Mouse (Mus musculus): ENCODE results near the gene Prdm2. TPM values are rescaled to one million over a fixed set of nuclear protein-coding genes. Genes with fewer than 3 reads are reported as not detected.

The Prdm2 gene
- total RNA-seq, 1 experiment: 11.0 TPM

DNA sequence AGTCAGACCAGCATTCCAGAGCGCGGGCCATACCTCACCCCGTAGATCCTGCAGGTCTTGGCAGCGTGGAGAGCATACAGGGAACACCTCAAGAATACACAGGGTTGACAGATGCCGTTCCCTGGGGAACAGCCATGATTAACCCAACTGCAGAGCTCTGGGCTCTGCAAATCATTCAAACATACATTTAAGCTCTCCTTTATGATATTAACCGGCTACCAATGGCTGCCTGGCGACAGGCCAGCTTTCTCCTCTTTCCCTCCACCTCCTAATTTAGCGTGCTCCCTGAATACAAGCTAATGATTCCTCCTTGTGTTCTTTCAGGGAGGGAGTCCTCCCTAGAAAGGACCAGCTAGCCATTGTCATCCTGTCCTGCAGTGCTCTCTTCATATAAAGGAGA, 141.0 kb downstream of the Prdm2 start:
- no peak for TF ChIP-seq HCFC1 (IDR thresholded peaks at IDR 0.05; ENCODE audit: borderline replicate concordance, insufficient read depth, low read length)
- no peak for TF ChIP-seq ZNF384 (IDR thresholded peaks at IDR 0.05; ENCODE audit: low read depth, low read length)
- TF ChIP-seq MAFK (IDR thresholded peaks at IDR 0.05; ENCODE audit: insufficient read depth, low read depth, low read length): no peak
- TF ChIP-seq CHD2 (IDR thresholded peaks at IDR 0.05; ENCODE audit: low read depth, low read length): no peak
- no peak for TF ChIP-seq ZC3H11A (IDR thresholded peaks at IDR 0.05; ENCODE audit: borderline replicate concordance, low read depth, low read length)
- no peak for DNase-seq (ENCODE audit: low read depth, low spot score)
- Histone ChIP-seq H3K9me3 (ENCODE audit: control insufficient read depth, insufficient read depth, low read depth, low read length) (no peaks in the 10 kb centered on the region), H3K4me3 (ENCODE audit: insufficient read depth in 1 of 2, low read depth in 1 of 2, low read length in 2 of 2, poor library complexity in 1 of 2, severe bottlenecking in 1 of 2) (no peak overlapping the region), H3K4me1 (ENCODE audit: control insufficient read depth in 2 of 2, insufficient read depth in 2 of 2, low read length in 2 of 2, poor library complexity in 1 of 2) (peaks cover 0 to 4% of the 10 kb centered on the region in 2 experiments; a peak in 1 of 4 replicates), H3K9ac (ENCODE audit: insufficient read depth, low read depth, low read length, poor library complexity, severe bottlenecking) (no peak overlapping the region), H3K36me3 (ENCODE audit: control insufficient read depth, insufficient read depth, low read length, poor library complexity, severe bottlenecking) (no peaks in the 10 kb centered on the region), H3K27ac (ENCODE audit: insufficient read depth, low read depth, low read length, poor library complexity, severe bottlenecking) (no peak overlapping the region)
- in situ Hi-C loops (cut with MboI; ENCODE audit: low sequenced_read_pairs in 2 of 2, unreplicated experiment in 2 of 2): no loop called here

DNA sequence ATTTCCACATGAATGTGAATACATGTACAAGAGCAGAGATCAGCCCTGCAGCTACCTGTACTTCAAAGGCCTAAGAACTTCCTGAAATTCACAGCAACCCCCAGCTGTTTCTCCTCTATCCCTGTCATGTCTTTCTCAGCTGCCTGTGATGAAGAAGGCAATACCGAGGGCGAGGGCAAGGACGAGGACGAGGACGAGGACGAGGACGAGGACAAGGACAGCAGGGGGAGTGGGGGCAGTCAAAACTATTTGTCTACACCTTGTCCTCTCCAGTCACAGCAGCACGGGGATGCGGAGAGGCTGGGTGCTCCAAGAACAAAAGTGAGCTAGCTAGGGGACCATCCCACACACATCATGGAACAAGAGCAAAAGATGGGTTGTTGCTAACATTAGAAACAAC, 145.8 kb downstream of the Prdm2 start:
- TF ChIP-seq CHD2 (IDR thresholded peaks at IDR 0.05; ENCODE audit: low read depth, low read length) (no peak), ZC3H11A (IDR thresholded peaks at IDR 0.05; ENCODE audit: borderline replicate concordance, low read depth, low read length) (no peak), MAFK (IDR thresholded peaks at IDR 0.05; ENCODE audit: insufficient read depth, low read depth, low read length) (no peak), HCFC1 (IDR thresholded peaks at IDR 0.05; ENCODE audit: borderline replicate concordance, insufficient read depth, low read length) (no peak), ZNF384 (IDR thresholded peaks at IDR 0.05; ENCODE audit: low read depth, low read length) (no peak)
- H3K4me3 ChIP-seq (ENCODE audit: insufficient read depth in 1 of 2, low read depth in 1 of 2, low read length in 2 of 2, poor library complexity in 1 of 2, severe bottlenecking in 1 of 2): no peak overlapping the region
- in situ Hi-C loops (cut with MboI; ENCODE audit: low sequenced_read_pairs in 2 of 2, unreplicated experiment in 2 of 2): no loop called here

DNA sequence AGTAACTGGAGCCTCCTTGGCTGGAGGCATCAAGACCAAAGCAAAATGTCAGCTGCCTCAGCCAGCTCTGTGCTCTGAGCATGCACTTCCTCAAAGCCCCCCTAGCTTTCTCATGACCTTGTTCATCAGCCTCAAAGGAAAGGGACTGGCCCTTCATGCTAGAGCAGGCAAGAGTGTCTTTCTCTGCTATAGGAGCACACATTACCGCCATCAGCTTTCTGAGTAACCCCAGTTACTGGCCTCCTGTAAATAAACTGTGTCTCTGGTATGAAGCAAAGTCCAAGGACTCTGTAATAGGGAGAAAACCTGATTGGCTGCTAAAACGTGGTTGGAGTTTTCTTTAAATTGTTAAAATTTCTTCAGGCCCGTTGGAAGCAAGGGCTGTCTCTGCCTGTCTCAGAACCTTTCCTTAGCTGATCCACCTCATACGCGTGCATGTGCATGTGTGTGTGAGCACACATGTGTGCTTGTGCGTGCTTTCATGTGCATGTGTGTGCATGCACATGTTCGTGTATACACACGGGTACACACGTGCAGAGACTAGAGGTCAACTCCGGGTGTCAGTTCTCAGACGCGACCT, 153.9 kb downstream of the Prdm2 start:
- TF ChIP-seq MAFK (IDR thresholded peaks at IDR 0.05; ENCODE audit: insufficient read depth, low read depth, low read length): no peak
- no peak for TF ChIP-seq ZC3H11A (IDR thresholded peaks at IDR 0.05; ENCODE audit: borderline replicate concordance, low read depth, low read length)
- no peak for TF ChIP-seq CHD2 (IDR thresholded peaks at IDR 0.05; ENCODE audit: low read depth, low read length)
- no peak for TF ChIP-seq ZNF384 (IDR thresholded peaks at IDR 0.05; ENCODE audit: low read depth, low read length)
- TF ChIP-seq HCFC1 (IDR thresholded peaks at IDR 0.05; ENCODE audit: borderline replicate concordance, insufficient read depth, low read length): no peak
- DNase-seq (ENCODE audit: low read depth, low spot score): no peak

More for the DNA sequence above, 145.8 kb downstream of the Prdm2 start:
- Histone ChIP-seq H3K27ac (ENCODE audit: insufficient read depth, low read depth, low read length, poor library complexity, severe bottlenecking) (no peak overlapping the region), H3K9ac (ENCODE audit: insufficient read depth, low read depth, low read length, poor library complexity, severe bottlenecking) (no peak overlapping the region), H3K9me3 (ENCODE audit: control insufficient read depth, insufficient read depth, low read depth, low read length) (no peaks in the 10 kb centered on the region), H3K36me3 (ENCODE audit: control insufficient read depth, insufficient read depth, low read length, poor library complexity, severe bottlenecking) (no peaks in the 10 kb centered on the region), H3K4me1 (ENCODE audit: control insufficient read depth in 2 of 2, insufficient read depth in 2 of 2, low read length in 2 of 2, poor library complexity in 1 of 2) (no peaks in the 10 kb centered on the region)
- no peak for DNase-seq (ENCODE audit: low read depth, low spot score)

More for the DNA sequence above, 153.9 kb downstream of the Prdm2 start:
- H3K4me3 ChIP-seq (ENCODE audit: insufficient read depth in 1 of 2, low read depth in 1 of 2, low read length in 2 of 2, poor library complexity in 1 of 2, severe bottlenecking in 1 of 2): no peak overlapping the region
- H3K27ac ChIP-seq (ENCODE audit: insufficient read depth, low read depth, low read length, poor library complexity, severe bottlenecking): no peak overlapping the region
- no peak overlapping the region for H3K9ac ChIP-seq (ENCODE audit: insufficient read depth, low read depth, low read length, poor library complexity, severe bottlenecking)
- no peaks in the 10 kb centered on the region for H3K4me1 ChIP-seq (ENCODE audit: control insufficient read depth in 2 of 2, insufficient read depth in 2 of 2, low read length in 2 of 2, poor library complexity in 1 of 2)
- in situ Hi-C loops (cut with MboI; ENCODE audit: low sequenced_read_pairs in 2 of 2, unreplicated experiment in 2 of 2): no loop called here
- no peaks in the 10 kb centered on the region for H3K9me3 ChIP-seq (ENCODE audit: control insufficient read depth, insufficient read depth, low read depth, low read length)
- no peaks in the 10 kb centered on the region for H3K36me3 ChIP-seq (ENCODE audit: control insufficient read depth, insufficient read depth, low read length, poor library complexity, severe bottlenecking)

Other genes with a start within 250 kb of the Prdm2 start
- 21.7 and 27.4 TPM in 2 replicates for gene Pdpn, start 86.6 kb upstream of the Prdm2 start, total RNA-seq (2012; rRNA removed)
- 0.22 and 0.32 TPM in 2 replicates for gene Lrrc38, start 136.8 kb upstream of the Prdm2 start, total RNA-seq (2012; rRNA removed)
- gene Pramel1, start 181.4 kb upstream of the Prdm2 start, total RNA-seq (2012; rRNA removed): 1.8 and 2.0 TPM in 2 replicates
- gene Pramef8, start 199.4 kb upstream of the Prdm2 start, total RNA-seq (2012; rRNA removed): 33.3 and 36.8 TPM in 2 replicates
- gene Oog4, start 237.3 kb upstream of the Prdm2 start, total RNA-seq (2012; rRNA removed): not detected in 2 replicates